Mouse (Mus musculus) frontal cortex, adult (tissue): ENCODE results near the gene Syce3.
A peak's percentile ranks its signal among the peaks of the same experiment; 100 is the strongest.
"Not testable (repeated sequence)": the region's sequence is repeated elsewhere in the genome, so short reads cannot be mapped to it uniquely, and the experiment has no call there.

Experiments
- ATAC-seq: cut with Nextera tagmentation; 2 replicates; pipeline ENCODE4 v1.9.2; 2017; ENCODE audit warnings: mild to moderate bottlenecking, moderate library complexity, mixed read lengths; ENCODE audit not compliant: low TSS enrichment

The Syce3 gene

DNA sequence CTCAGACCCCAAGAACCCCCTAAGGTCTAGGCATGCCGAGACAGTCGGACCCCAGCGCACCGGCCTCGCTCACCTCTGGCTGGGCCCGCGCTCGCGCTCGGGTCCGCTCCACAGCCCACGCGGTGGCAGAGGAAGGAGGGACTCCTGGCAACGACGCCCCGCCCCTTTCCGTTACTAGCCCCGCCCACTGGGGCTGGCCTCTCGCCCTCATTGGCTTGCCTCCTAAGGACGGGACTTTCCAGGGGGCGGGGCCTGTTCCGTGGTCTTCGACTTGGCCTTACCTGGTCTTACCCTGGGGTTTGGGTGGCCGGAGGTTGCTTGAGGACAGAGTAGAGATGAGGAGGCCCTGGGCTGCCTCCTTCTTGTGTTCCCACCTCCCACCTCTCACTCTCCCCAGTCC lies at the start of gene Syce3:
TSS of gene Syce3 (minus strand) at position 386 of the 400 bp plus-strand sequence.
- ATAC-seq = no peak

GRCm38 (mm10) chr15:89459821-89460220 lies 49.5 kb upstream of the Syce3 start:
- ATAC-seq = no peak

DNA sequence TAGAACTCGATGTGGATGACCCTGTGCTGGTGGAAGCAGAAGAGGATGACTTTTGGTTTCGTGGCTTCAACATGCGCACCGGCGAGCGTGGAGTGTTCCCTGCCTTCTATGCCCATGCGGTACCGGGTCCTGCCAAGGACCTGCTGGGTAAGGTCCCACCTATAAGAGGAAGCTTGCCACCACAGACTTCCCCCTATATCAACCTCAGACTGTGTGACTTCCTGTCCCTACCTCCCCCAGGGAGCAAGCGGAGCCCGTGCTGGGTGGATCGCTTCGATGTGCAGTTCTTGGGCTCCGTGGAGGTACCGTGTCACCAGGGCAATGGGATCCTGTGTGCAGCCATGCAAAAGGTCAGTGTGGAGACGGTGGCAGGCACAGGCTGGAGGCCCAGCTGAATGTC lies 48.6 kb upstream of the Syce3 start:
- ATAC-seq = no peak

- ATAC-seq = no peak
Measured at GRCm38 (mm10) chr15:89455642-89456041, 45.3 kb upstream of the Syce3 start.

- no peak for ATAC-seq
Measured at GRCm38 (mm10) chr15:89454857-89455256, 44.6 kb upstream of the Syce3 start.

- peak; percentile 53 for ATAC-seq
Measured at GRCm38 (mm10) chr15:89453865-89454478, 43.7 kb upstream of the Syce3 start, which contains the start of gene Mapk8ip2. Mapk8ip2 (plus strand) TSS chr15:89453913.

DNA sequence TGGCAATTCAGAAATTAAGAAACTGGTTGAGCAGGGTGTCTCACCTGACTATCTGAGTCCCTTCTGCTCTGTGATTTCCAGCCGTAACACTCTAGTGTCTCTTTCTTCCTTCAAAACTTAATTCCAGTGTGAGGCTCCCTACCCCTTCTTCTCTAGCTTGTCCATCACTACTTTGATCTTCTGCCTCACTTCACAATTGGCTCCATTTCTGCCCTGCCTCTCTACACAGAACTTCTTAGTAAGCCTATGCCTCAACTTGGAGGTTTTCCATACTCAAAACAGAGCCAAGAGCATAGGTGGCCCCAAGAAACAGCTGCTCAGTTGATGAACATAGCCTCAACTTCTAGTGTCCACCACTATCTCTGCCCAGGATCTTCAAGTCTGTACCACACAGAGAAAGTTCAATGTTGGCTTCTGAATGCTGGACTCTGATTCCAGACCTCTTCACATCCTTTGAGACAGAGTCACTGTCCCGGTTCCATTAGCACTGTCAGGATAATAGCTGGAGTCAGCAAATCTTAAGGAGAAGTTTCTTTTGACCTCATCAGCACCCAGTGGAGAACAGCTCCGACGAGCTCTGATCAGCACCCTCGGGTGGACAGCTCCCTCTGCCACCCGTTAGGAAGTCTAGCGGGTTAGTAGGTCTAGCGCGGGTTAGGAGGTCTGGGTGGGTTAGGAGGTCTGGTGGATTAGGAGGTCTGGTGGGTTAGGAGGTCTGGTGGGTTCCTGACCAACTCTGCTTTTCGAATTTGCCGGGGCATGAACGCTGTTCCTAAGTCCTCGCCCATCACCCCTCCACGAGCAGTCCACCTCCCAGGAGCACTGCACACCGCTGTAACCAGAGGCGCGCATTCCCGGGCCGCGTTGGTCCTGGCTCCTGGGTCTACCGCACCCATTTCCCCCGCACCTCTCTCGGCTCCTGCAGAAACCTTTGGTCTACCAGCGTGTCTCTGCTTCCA lies 42.9 kb upstream of the Syce3 start:
- ATAC-seq = peak; percentile 53

- ATAC-seq = peak; percentile 62; the same call in 1 of the 2 replicates
Measured at GRCm38 (mm10) chr15:89442486-89443070, 32.3 kb upstream of the Syce3 start.

GRCm38 (mm10) chr15:89435878-89436277 lies 25.6 kb upstream of the Syce3 start:
- no peak for ATAC-seq

GRCm38 (mm10) chr15:89434136-89434535 lies 23.8 kb upstream of the Syce3 start:
- no peak for ATAC-seq

- no peak for ATAC-seq
Measured at GRCm38 (mm10) chr15:89432946-89433345, 22.6 kb upstream of the Syce3 start.

DNA sequence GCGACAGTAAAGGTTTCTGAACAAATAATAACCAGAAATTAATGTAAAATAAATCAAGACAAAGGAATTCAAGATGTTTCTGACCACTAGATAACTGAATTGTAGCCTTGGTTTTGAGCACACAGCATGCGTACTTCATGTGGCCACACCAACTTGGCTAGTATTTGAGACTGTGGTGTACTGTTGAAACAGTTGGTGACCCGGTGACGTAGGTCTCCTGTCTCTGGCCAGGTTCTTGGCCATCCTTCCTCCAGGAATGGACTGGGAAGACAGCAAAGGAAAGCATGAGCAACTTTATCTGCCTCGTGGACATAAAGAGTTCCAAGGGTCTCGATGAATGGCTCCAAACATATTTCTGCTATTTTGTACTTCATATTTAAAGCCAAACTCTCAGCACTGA lies 21.5 kb upstream of the Syce3 start:
- no peak for ATAC-seq

DNA sequence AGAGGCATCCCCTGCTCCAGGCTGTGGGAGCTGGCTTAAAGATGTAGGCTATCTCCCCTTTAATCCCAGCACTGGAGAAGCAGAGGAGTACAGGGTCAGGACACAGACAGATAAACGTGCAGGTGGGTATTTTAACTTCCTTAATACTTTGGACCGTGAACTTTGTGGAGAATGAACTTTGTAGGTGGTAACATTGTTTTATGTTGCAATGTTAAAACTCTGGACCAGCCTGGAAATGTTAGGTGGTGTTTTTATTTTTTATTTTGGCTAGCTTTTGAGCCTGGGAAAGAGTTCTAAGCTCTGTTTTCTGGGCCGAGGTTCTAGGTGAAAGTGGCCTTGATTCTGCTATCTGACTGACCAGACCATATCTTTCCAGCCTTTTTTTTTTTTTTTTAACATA lies 21.0 kb upstream of the Syce3 start:
- no peak for ATAC-seq

DNA sequence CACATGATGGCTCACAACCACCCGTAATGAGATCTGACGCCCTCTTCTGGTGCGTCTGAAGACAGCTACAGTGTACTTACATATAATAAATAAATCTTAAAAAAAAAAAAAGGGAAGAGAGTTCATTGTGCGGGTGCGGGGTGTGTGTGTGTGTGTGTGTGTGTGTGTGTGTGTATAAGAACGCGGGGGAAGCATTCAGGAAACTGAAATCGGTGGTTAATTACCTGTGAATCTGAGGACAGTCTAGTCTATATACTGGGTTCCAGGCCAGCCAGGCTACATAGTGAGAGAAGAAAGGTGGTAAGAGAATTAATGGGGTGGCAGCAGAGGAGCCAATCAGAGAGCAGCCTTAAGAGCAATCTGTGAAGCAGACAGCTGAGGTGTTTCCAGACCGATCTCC lies 20.5 kb upstream of the Syce3 start:
- not testable (repeated sequence) for ATAC-seq

GRCm38 (mm10) chr15:89430341-89430740 lies 20.0 kb upstream of the Syce3 start:
- no peak for ATAC-seq

GRCm38 (mm10) chr15:89429352-89430221 lies 19.3 kb upstream of the Syce3 start, which contains the start of the genes C730034F03Rik, Gm44502 and Chkb:
C730034F03Rik (plus strand) TSS chr15:89429589.
Gm44502 (minus strand) TSS chr15:89429696.
Chkb (minus strand) TSS chr15:89429908.
- peak; percentile 97 for ATAC-seq

DNA sequence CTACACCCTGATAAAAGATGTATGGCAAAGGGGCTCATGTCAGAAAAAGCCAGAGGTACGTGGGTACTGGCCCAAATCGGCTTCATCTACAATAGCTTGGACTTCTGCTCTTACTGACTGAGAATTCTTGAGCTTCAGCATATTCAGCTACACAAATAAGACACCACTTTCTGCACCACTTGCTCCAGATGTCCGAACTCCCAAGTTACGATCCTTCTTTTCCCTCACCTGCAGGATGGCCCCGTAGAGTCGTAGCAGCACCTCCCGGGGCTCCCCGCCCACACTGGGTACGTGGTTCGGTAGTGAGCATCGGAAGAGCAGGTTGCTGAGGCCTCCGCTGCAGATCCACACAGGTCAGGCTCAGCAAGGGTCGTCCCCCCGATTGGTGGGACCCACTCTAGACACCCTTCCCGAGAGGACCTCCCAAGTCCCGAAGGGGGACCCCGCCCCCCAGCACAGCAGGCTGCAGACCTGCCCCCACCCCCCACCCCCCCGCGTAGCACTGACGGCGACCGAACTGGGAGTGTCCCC lies 18.6 kb upstream of the Syce3 start:
- no peak for ATAC-seq

DNA sequence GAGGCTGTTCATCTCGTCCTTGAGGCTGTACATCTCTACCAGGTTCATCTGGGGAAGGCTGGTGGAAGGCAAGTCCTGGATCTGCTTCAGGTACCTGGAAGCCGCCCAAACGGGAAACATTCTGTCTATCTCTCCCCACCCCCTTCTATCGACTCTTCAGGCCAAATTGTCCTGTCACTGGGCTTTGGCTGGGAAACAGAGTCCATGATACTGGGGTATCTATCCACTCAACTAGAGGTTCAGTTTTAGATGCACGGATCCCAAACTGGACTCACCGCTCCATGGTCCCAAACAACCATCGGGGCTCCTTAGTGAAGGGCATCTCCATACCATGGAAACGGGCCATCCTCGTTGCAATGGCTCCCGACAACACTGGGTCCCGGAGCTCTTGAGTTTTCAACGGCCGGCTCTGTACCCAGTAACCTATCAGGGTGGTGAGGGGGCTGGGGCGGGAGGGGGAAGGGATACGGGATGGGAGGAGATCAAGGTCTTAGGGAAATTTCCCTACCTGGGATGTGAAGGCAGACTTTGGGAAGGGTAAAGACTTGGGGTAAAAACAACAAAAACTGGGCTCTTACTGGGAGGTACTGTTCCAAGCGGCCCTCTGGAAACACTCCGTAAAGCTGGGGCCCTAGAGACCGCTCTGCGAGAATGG lies 18.0 kb upstream of the Syce3 start:
- no peak for ATAC-seq

DNA sequence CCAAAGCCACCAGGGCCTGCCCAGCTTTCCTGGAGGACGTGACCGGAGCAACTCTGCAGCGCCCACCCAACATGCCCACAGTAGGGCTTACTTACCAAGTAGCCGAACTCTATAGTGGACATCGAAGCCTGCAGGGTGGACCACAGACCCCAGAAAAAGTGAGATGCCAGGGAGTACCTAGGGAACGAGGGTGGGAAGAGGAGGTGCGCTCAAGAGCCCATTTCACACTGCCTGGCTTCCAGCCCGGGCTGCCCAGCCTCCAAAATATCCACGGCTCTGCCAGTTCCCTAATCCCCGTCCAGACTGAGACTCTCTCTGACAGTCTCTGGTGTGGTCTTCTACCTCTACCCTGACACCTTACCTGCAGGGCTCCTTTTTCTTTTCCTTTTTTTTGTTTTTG lies 16.4 kb upstream of the Syce3 start:
- no peak for ATAC-seq

GRCm38 (mm10) chr15:89425711-89426121 lies 15.4 kb upstream of the Syce3 start, which contains the start of gene Cpt1b:
Cpt1b (minus strand) TSS chr15:89425863.
- no peak for ATAC-seq
